Mouse (Mus musculus) forebrain, postnatal 0 days (tissue): ENCODE data around the gene Golim4. TPM values are rescaled to one million over a fixed set of nuclear protein-coding genes. Genes with fewer than 3 reads are reported as not detected.

ENCODE experiments used
- ATAC-seq: fragments of 200-750 bp; cut with Nextera tagmentation; 2 replicates; pipeline ENCODE4 v1.8.0; 2017; ENCODE audit warnings: mild to moderate bottlenecking, moderate library complexity
- DNase-seq: peaks from one replicate; pipeline ENCODE4 v3.0.0-alpha.2; 2015
- H3K27ac ChIP-seq: fragments of 300-500 bp; sonication (generic); 2 replicates; pipeline ENCODE4 v1.5.1; 2014; ENCODE audit warnings: low read depth, mild to moderate bottlenecking, antibody characterized with exemption, low read length, moderate library complexity, mixed read lengths
- H3K27me3 ChIP-seq: fragments of 300-500 bp; sonication (generic); 2 replicates; pipeline ENCODE4 v1.6.1; 2014; ENCODE audit warnings: mild to moderate bottlenecking, low read length, mixed read lengths; ENCODE audit not compliant: insufficient read depth
- H3K36me3 ChIP-seq: fragments of 300-500 bp; sonication (generic); 2 replicates; pipeline ENCODE4 v1.6.1; 2014; ENCODE audit warnings: mild to moderate bottlenecking, moderate library complexity; ENCODE audit not compliant: insufficient read depth
- H3K4me1 ChIP-seq: fragments of 300-500 bp; sonication (generic); 2 replicates; pipeline ENCODE4 v1.6.1; 2014; ENCODE audit warnings: antibody characterized with exemption; ENCODE audit not compliant: insufficient read depth
- H3K4me2 ChIP-seq: fragments of 300-500 bp; sonication (generic); 2 replicates; pipeline ENCODE4 v1.6.1; 2014; ENCODE audit warnings: low read depth, mild to moderate bottlenecking, moderate library complexity
- H3K4me3 ChIP-seq: fragments of 300-500 bp; sonication (generic); 2 replicates; pipeline ENCODE4 v1.5.1; 2014; ENCODE audit warnings: low read depth, low read length, mixed read lengths
- H3K9ac ChIP-seq: fragments of 300-500 bp; sonication (generic); 2 replicates; pipeline ENCODE4 v1.6.1; 2014; ENCODE audit warnings: mild to moderate bottlenecking
- H3K9me3 ChIP-seq: fragments of 300-500 bp; sonication (generic); 2 replicates; pipeline ENCODE4 v1.6.1; 2016; ENCODE audit warnings: low read length
- CTCF ChIP-seq: sonication (generic); IDR thresholded peaks from 2 replicates; pipeline ENCODE4 v1.5.1; 2016; ENCODE audit warnings: antibody characterized with exemption, control low read depth, low read depth
- WGBS: fragments of 180-500 bp; shearing (Covaris S2); extraction: QIAGEN DNeasy Blood & Tissue Kit; methylation state at CpG from one replicate; pipeline ENCODE4 v1.1.7; 2014; 5-methylcytosine and 5-hydroxymethylcytosine counted together
- polyA plus RNA-seq: library from polyadenylated mRNA; unstranded; fragments of >200 nt; fragmentation: Nextera tagmentation; extraction: Ambion mirVana; gene quantifications from 2 replicates; pipeline ENCODE4 v1.2.1, GENCODE M21; 2015
- total RNA-seq: library from RNA; depleted of rRNA; stranded (reverse); fragments of >200 nt; gene quantifications from 2 replicates; pipeline ENCODE4 v1.2.3, GENCODE M21; 2014; rRNA removed

Golim4 gene
- total and polyA plus RNA-seq, 2 experiments from 2014 or later = 13.5 to 24.8 TPM

GRCm38 (mm10) chr3:75860760-75861159, 96.0 kb downstream of the Golim4 start:
- Histone ChIP-seq H3K27ac (no peak overlapping the region), H3K4me2 (no peak overlapping the region), H3K27me3 (no peaks in the 10 kb centered on the region), H3K36me3 (no peaks in the 10 kb centered on the region), H3K4me3 (no peak overlapping the region), H3K9me3 (no peaks in the 10 kb centered on the region), H3K9ac (no peak overlapping the region), H3K4me1 (no peaks in the 10 kb centered on the region)
- ATAC-seq (no peak), DNase-seq (no peak)
- TF ChIP-seq CTCF = no peak
- WGBS = 86% methylated on average over 12 of the region's 12 CpGs

GRCm38 (mm10) chr3:75835286-75835967, 121.3 kb downstream of the Golim4 start:
- Histone ChIP-seq H3K9me3 (no peaks in the 10 kb centered on the region), H3K4me1 (no peaks in the 10 kb centered on the region), H3K36me3 (no peaks in the 10 kb centered on the region), H3K9ac (no peak overlapping the region), H3K4me3 (no peak overlapping the region), H3K27ac (no peak overlapping the region), H3K4me2 (no peak overlapping the region), H3K27me3 (no peaks in the 10 kb centered on the region)
- DNase-seq = peak; percentile 8
- WGBS = 82% methylated on average over 5 of the region's 5 CpGs
- ATAC-seq = no peak
- no peak for TF ChIP-seq CTCF

- 86% methylated on average over 2 of the region's 2 CpGs for WGBS
- no peak for TF ChIP-seq CTCF
- no peak overlapping the region for H3K4me2 ChIP-seq
- H3K4me1 ChIP-seq = no peaks in the 10 kb centered on the region
- no peak overlapping the region for H3K27ac ChIP-seq
- DNase-seq (no peak), ATAC-seq (no peak)
- no peaks in the 10 kb centered on the region for H3K9me3 ChIP-seq
- no peak overlapping the region for H3K4me3 ChIP-seq
- H3K9ac ChIP-seq = no peak overlapping the region
- no peaks in the 10 kb centered on the region for H3K27me3 ChIP-seq
- no peaks in the 10 kb centered on the region for H3K36me3 ChIP-seq
Measured at GRCm38 (mm10) chr3:75834827-75835226, 121.9 kb downstream of the Golim4 start.

Other genes with a start within 250 kb of the Golim4 start
- not detected in 2 replicates for gene Gm29133, start 208.8 kb downstream of the Golim4 start, total RNA-seq
- not detected in 2 replicates for gene Gm29133, start 208.8 kb downstream of the Golim4 start, polyA plus RNA-seq
- 51.2 and 58.5 TPM in 2 replicates for gene Fstl5, start 117.3 kb upstream of the Golim4 start, total RNA-seq
- gene Fstl5, start 117.3 kb upstream of the Golim4 start, polyA plus RNA-seq = 29.7 and 34.1 TPM in 2 replicates